Mouse (Mus musculus): ENCODE data around the gene Lrg1.

Gene Lrg1

GRCm38 (mm10) chr17:56134463-56134971 is 12.7 kb upstream of the Lrg1 start:
- no peak for DNase-seq (ENCODE audit: low read depth)

- DNase-seq (ENCODE audit: low read depth) = no peak
Measured at GRCm38 (mm10) chr17:56133457-56134363, 11.9 kb upstream of the Lrg1 start.

- no peak for DNase-seq (ENCODE audit: low read depth)
Measured at GRCm38 (mm10) chr17:56132661-56133060, 10.9 kb upstream of the Lrg1 start.

GRCm38 (mm10) chr17:56131814-56132213 is 10.0 kb upstream of the Lrg1 start:
- DNase-seq (ENCODE audit: low read depth) = no peak

DNA sequence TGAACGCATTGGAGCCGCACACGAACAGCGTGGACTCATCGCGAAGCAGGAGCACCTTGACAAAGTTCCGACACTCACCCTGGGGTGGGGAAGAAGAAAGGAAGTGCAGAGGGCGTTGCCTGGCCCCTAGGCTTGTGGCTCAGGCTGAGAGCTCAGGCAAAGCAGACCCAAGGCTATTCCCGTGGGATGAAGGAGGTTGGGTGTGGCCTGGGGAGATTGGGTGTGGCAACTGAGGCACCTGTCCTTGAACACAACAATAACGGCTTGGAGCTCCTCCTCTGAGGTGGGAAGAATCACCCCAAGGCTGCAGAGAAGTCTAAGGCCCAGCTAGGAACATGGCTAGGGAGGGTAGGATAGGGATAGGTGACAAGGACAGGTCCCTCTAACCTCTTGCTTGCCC is 9.3 kb upstream of the Lrg1 start:
- no peak for DNase-seq (ENCODE audit: low read depth)

DNA sequence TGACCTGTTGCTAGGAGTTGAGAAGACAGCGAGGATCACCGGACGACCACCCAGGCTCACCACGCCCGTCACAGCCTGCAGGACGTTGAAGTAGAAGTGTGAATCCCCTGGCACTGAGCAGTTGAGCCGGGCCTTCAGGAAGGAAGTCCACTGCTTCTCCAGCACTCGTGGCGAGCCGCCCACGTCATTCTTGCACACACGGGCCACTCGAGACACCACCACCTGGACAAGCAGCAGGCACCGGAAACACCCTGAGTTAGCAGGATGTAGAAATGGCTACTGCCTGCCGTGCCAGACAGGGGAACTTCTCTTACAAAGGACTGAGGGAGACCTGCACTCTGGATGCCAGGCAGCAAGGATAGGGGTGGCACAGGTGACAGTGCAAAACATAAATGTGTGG is 6.4 kb upstream of the Lrg1 start:
- DNase-seq (ENCODE audit: low read depth) = no peak

DNA sequence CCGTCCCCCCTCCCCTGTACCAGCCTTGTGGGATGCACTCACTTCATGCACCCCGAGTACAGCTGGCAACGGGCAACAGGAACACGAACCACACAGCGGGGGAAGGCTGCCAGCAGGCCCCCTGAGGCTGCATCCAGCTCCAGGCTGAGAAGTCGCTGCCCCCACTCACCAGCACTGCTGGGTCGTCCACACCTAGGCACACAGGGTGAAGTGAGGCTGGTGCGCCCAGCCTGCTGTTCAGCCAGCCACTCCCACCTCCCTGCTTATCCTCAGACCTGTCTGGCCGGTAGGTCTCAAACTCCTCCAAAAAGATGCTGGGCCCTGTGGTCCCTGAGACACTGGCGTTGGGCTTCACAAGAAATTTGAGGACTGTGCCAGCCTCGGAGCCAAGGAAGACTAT is 4.4 kb upstream of the Lrg1 start:
- no peak for DNase-seq (ENCODE audit: low read depth)

DNA sequence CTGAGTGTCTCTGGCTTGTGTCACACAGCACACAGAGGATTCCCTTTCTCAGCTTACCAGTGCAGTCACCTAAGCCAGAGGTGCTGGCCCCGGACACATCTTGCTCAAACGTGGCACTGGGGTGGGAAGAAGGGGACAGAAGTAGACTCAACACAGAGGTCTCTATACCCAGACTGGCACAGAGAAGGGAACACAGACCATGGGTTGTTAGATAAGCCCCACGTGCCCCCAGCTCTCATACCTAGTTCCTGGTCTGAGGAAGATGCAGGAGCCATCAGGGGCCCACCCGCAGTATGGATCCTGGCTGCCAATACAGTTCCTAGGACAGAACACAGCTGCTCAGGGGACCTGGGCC is 3.5 kb upstream of the Lrg1 start:
- DNase-seq (ENCODE audit: low read depth) = no peak

DNA sequence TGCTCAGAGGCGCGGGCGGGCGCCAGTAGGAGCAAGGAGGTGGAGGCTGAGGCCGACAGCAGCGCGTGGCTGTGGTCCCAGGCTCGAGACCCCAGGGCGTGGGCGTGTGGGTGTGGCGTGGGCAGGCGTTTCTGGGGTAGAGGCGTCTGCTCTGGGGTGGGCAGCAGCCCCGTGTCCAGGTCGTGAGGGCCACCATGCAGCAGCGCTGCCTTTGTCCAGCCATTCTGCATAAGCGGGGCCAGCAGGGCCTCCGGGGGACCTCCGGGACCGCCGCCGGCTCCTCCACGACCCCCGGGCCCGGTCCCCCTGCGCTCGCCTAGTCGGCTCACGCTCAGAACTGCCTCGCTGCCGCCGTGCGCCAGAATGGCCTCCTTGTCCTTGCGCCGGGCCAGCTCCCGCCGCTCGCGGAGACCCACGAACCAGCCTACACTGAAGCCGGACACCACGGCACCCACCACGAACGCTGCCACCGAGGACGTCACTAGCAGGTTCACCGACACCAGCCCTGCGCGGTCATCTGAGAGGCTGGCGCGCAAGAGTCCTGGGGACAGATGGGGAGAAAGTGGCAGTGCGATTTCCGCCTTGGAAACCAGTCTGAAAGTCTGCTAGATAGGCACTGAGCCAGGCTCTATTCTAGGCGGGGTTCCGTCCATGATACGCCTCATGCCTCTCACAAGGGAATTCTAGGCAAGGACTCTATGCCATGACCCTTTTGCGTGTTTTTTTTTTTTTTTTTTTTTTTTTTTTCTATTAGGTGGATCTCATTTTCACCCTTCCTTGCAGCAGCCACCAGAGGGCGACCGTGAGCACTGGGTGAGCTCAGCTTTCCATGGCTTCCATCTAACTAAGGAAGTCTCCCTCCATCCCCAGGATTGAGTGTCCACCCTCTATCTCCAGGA is 2.8 kb upstream of the Lrg1 start:
- DNase-seq (ENCODE audit: low read depth) = no peak

DNA sequence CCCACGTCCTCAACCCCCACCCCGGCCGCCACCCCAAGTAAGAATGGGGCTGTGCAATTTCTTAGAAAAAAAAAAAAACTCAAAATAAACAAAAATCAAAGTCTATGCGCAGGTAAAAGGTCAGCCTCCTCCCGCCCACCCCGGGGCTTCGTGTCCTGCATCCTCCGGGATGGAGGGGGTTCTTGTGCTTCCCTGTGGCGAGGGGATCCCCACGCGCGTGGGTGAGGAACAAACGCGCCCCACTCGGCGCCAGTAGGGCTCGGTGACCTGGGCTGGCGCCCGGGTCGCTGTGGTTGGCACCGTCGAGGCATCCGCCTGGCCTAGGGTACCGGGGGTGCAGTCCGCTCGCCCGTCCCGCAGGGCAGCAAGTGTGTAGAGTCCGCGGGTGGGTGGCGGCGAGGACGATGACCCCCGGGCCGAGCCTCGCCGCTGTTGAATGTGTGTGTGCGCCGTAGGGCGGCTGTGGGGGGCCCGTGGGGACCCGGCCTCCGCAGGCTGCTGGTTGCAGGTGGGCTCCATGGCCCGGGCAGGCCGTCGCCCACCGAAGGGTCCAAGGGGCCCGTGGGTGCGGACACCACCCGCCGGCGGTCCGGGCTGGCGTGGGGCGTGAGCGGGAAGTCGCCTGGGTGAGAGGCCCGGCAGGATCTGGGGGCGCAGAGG is 2.0 kb upstream of the Lrg1 start:
- no peak for DNase-seq (ENCODE audit: low read depth)

GRCm38 (mm10) chr17:56123161-56123560 is 1.4 kb upstream of the Lrg1 start:
- no peak for DNase-seq (ENCODE audit: low read depth)

GRCm38 (mm10) chr17:56119981-56120880 is 1.6 kb downstream of the Lrg1 start:
- no peak for DNase-seq (ENCODE audit: low read depth)

- no peak for DNase-seq (ENCODE audit: low read depth)
Measured at GRCm38 (mm10) chr17:56119431-56119830, 2.4 kb downstream of the Lrg1 start.

- DNase-seq (ENCODE audit: low read depth) = no peak
Measured at GRCm38 (mm10) chr17:56117251-56117710, 4.5 kb downstream of the Lrg1 start, which contains the start of gene Plin5. Gene Plin5 (minus strand): TSS chr17:56117596.

GRCm38 (mm10) chr17:56116193-56116592 is 5.6 kb downstream of the Lrg1 start:
- no peak for DNase-seq (ENCODE audit: low read depth)

- no peak for DNase-seq (ENCODE audit: low read depth)
Measured at GRCm38 (mm10) chr17:56112743-56113142, 9.1 kb downstream of the Lrg1 start.

DNA sequence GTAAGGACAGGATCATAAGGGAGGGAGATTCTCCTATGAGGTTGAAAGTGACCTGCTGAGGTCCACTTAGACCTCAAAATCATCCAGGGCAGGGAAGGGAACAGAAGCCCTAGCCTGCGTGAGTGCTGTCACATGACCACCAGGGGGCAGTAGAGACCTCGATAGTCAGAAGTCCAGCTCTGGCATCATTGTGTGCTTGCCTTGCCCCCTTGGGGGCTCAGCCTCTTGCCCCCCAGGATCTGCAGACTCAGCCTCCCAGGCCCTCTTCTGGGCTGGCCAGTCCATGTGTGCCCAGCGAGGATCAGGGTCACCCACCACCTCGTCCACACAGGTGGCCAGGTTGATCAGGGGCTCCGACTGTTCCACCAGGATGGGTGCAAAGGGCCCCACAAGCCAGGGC is 9.9 kb downstream of the Lrg1 start:
- peak; percentile 67 for DNase-seq (ENCODE audit: low read depth)

GRCm38 (mm10) chr17:56111021-56111420 is 10.8 kb downstream of the Lrg1 start:
- DNase-seq (ENCODE audit: low read depth) = no peak

GRCm38 (mm10) chr17:56110571-56110970 is 11.2 kb downstream of the Lrg1 start:
- DNase-seq (ENCODE audit: low read depth) = no peak

DNA sequence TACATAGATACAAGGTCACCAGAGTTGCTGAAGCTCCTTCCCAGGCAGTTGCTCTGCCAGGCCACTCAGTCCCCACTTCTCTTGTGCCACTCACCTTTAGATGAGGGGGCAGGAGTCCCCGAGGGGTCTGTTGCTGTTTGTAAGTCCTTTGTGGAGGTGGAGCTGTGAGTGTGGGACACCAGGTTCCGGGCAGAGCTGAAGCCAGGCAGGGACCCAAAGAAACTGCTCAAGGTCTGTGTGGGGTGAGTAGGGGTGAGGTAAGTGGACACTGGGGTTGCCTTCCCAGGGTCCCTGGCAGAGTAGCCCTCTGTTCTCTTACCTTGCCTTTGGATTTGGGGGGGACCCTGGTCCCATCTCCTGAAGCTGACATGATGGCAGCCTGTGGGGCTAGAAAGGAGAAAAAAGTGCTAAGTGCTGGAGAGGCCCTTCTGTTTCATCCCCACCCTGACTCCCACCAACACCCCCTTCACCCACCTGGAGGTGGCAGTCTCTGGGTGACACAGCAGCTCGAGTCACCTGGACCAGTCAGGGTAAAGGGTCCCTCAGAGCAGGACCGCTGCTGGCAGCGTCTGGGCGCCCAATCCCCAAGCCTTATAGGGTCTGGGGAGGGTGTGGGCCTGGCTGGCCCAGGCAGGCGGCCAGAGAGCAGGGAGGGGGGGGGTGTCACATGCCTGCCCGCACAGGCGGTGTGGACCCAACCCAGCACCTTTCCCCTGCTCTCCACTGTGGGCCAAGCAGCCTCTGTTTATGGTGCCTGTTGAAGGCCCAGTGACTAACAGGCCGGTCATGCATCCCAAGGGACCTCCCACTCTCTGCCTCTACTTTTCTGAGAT is 12.4 kb downstream of the Lrg1 start, which contains the start of gene Plin4:
TSS of gene Plin4 (minus strand) at position 585 of the 833 bp plus-strand sequence.
- no peak for DNase-seq (ENCODE audit: low read depth)
